Mouse (Mus musculus): ENCODE measurements around the gene Golph3.
A peak's percentile ranks its signal among the peaks of the same experiment; 100 is the strongest.

Gene Golph3

DNA sequence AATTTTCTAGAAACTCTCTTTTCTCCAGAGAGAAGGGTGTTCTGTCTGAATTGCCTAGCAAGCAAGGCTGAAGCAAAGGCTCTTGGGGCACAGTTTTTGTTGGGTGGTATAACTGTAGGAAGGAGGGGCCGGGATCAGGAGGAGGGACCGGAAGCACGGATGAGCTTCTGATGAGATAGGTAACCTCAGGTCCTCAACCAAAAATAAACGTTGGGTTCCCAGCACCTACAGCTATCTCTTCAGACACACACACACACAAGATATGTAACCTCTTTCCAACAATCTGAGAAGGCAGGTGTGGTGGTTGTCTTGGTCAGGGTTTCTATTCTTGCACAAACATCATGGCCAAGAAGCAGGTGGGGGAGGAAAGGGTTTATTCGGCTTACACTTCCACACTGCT is 4.0 kb upstream of the Golph3 start:
- no peak for DNase-seq (ENCODE audit: low read depth, low spot score)

- no peak for DNase-seq (ENCODE audit: low read depth, low spot score)
Measured at GRCm38 (mm10) chr15:12318451-12318850, 2.8 kb upstream of the Golph3 start.

DNA sequence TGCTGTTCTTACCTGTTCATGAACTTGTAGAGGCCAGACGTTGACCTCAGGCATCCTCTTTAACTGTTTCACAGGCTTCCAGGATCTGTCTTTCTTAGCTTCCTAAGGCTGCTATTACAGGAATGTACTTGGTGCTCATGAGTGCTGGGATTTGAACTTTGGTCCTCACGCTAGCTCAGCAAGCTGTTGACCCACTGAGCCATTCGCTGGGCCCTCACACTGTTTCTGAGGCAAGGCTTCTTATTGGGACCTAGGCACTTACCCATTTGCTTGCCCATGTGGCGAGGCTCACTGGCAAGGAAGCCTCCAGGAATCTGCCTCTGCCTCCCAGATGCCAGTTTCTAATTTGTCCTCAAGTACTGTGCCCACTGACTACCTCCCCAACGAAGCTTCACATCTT is 1.4 kb upstream of the Golph3 start:
- DNase-seq (ENCODE audit: low read depth, low spot score), result no peak

GRCm38 (mm10) chr15:12320441-12321090 is 684 bp upstream of the Golph3 start:
- no peak for DNase-seq (ENCODE audit: low read depth, low spot score)

- peak; percentile 59 for DNase-seq (ENCODE audit: low read depth, low spot score)
Measured at GRCm38 (mm10) chr15:12321788-12322621, 755 bp downstream of the Golph3 start, which contains the start of gene 1810049J17Rik. Gene 1810049J17Rik, minus strand, starts transcription at chr15:12321899.

DNA sequence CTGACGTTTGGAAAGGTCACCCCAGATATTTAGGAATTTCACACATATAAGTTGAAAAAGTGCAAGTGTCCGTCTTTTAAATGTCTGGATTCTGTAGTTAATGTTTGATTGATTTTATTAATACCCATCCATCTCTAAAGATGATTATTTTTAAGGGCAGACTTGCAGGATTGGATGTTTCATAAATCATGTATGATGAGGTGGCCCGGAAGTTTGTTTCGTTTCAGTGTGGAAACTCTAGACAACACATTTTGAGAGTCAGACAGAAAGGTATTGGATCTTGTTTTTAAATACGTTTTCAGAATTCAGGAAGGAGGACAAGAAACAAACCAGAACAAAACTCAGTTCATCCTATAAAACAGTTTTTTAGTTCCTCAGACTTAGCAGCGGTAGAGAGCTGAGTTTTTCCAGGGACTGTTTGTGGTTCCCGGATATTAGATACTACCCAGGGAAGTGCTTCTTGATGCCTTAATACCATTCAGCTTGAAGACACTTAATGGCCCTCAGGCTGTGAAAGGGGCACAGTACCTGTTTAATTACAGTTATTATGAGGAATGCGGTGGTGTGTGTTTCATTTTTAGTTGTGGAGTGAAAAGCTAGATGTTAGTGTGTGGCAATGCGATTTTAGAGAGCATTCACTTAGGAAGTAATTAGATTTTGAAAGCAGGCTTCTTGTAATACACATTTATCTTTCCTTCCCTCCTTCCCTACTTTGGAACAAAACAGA is 1.6 kb downstream of the Golph3 start:
- no peak for DNase-seq (ENCODE audit: low read depth, low spot score)

- DNase-seq (ENCODE audit: low read depth, low spot score), result no peak
Measured at GRCm38 (mm10) chr15:12324326-12324725, 3.1 kb downstream of the Golph3 start.

DNA sequence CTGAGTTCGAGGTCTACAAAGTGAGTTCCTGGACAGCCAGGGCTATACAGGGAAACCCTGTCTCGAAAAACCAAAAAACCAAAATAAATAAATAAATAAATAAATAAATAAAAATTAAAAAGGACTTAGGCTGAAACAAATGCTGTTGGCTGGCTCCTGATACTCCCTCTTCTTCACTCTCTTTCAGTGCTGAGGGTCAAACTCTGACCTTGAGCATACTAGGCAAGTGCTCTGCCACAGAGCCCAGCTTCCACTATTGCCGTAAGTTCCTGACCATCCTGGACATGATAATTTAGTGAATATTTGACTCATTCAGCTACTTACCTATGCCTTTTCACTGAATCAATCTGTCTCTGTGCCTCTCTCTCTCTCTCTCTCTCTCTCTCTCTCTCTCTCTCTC is 9.1 kb downstream of the Golph3 start:
- no peak for DNase-seq (ENCODE audit: low read depth, low spot score)

GRCm38 (mm10) chr15:12330892-12331291 is 9.6 kb downstream of the Golph3 start:
- no peak for DNase-seq (ENCODE audit: low read depth, low spot score)

DNA sequence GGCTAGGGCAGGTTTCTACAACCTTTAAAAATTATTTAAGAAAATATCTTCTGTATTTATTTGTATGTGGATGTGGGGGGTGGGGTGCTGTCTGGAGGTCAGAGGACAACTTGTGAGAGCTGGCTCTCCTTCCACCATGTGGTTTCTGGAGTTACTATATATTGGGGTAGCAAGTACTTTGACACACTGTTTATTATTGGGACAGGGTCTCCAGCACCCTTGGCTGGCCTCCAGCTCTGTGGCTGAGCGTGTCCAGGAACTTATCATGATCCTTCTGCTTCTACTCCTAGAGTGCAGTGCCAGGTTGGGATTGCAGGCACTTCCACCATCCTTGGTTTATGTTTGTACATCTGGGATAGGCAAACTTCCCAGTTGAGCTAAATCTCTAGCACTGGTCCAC is 10.1 kb downstream of the Golph3 start:
- no peak for DNase-seq (ENCODE audit: low read depth, low spot score)

DNA sequence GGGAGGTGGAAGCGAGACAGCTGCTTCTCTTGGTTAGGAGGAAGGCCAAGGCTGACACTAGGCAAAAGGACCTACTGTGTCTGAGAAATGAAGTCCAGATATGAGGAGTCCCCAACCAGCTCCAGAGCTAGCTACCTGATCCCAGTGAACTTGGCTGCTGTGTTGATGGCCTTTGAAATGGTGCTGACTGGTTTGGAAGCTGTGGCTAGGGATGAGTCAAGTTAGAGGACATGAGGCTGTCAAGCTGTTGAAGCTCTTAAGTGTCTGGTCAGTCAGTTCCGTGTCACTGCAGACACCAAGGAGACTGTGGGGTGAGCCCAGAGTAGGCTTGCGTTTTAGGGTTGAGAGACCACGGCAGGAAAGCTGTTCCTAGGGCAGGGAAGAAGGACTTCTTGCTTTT is 13.1 kb downstream of the Golph3 start:
- no peak for DNase-seq (ENCODE audit: low read depth, low spot score)

GRCm38 (mm10) chr15:12337030-12337778 is 16.0 kb downstream of the Golph3 start:
- DNase-seq (ENCODE audit: low read depth, low spot score), result no peak

- DNase-seq (ENCODE audit: low read depth, low spot score), result no peak
Measured at GRCm38 (mm10) chr15:12337779-12338137, 16.5 kb downstream of the Golph3 start.

GRCm38 (mm10) chr15:12340536-12341400 is 19.5 kb downstream of the Golph3 start:
- DNase-seq (ENCODE audit: low read depth, low spot score), result no peak

- no peak for DNase-seq (ENCODE audit: low read depth, low spot score)
Measured at GRCm38 (mm10) chr15:12341401-12341758, 20.1 kb downstream of the Golph3 start.

GRCm38 (mm10) chr15:12346916-12347315 is 25.7 kb downstream of the Golph3 start:
- DNase-seq (ENCODE audit: low read depth, low spot score), result no peak

DNA sequence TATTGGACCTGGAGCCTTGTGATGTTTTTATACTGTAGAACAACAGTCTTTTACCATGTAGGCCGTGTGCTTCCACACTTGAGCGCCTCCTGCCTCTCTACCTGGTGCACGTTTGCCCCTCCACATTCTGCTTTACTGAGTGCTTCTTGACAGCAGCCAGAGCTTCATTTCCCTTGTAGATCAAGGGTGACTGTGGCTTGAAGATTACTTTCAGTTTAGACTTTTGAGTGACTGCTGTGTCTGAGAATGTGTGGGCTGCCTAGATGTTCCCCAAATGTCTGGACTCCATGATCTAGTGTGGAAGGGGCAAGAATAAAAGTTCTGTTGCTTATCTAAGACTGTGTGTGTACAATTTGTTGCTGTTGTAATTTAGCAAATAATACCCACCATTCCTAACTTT is 27.7 kb downstream of the Golph3 start:
- no peak for DNase-seq (ENCODE audit: low read depth, low spot score)

GRCm38 (mm10) chr15:12349840-12350239 is 28.6 kb downstream of the Golph3 start:
- DNase-seq (ENCODE audit: low read depth, low spot score), result no peak

DNA sequence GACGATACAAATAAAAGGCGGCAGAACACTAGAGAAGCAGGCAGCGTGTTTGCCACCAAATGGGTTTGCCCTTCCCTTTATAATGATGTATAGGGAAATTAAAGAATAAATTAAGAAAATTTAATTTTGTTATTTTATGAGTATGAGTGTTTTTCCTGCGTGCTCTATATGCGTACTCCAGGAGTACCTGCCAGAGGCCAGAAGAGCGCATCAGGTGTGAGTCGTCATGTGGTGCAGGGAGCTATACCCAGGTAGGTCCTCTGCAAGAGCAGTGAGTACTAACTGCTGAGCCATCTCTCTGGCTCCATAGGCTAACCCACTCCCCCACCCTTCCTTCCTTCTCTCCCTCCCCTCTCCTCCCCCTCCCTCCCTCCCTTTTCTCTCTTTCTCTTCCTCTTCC is 30.2 kb downstream of the Golph3 start:
- DNase-seq (ENCODE audit: low read depth, low spot score), result no peak

DNA sequence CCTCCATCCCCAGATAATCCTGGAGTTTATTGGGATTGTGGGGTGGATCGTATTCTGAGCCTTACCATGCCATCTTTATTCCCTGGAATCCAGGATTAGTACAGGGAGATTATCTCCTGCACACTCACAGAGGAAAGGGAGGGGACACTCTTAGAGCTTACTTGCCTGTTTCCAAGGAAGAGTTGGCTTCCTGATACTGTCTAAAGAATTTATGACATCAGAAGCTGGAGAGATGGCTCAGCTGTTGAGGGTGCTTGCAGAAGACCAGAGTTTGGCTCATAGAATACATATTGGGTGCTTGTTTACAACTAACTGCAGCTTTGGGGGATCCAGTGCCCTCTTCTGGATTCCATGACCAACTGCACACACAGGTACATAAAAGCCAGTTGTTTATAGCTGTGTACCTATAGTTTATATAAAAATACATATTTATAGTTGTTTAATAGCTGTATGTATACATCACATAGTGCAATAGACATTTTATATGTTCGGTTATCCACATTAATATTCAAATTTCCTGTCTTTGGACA is 33.1 kb downstream of the Golph3 start:
- peak; percentile 40 for DNase-seq (ENCODE audit: low read depth, low spot score)

DNA sequence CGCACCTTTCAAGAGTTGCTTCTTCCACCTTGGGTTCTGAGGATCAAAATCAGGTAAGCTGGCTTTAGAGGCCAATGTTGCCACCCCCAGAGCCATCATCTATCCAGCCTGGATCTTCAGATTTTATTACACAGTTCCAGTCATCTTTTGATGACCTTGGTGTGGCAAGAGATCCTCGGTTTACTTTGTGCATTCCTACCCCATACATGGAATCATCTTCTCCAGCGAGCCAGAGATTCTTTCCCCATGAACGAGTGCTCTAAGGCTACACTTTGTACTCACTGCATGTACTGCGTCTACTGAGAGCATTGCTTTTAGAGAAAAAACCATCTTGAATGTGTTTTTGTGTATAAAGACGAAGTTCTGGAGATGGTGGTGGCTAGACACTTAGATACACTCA is 34.0 kb downstream of the Golph3 start:
- no peak for DNase-seq (ENCODE audit: low read depth, low spot score)
